Mouse (Mus musculus): ENCODE data around the gene Nckap1l. TPM values are rescaled to one million over a fixed set of nuclear protein-coding genes. Genes with fewer than 3 reads are reported as not detected.

Nckap1l gene
- total RNA-seq, 2 experiments from 2014 or later: 77.4 to 107 TPM

- 0 out of 2 replicates have a peak, but pooled peaks have one; percentile 10 for ATAC-seq (replicated peaks; ENCODE audit: poor library complexity, severe bottlenecking)
Measured at GRCm38 (mm10) chr15:103537011-103537821, 83.6 kb downstream of the Nckap1l start.

DNA sequence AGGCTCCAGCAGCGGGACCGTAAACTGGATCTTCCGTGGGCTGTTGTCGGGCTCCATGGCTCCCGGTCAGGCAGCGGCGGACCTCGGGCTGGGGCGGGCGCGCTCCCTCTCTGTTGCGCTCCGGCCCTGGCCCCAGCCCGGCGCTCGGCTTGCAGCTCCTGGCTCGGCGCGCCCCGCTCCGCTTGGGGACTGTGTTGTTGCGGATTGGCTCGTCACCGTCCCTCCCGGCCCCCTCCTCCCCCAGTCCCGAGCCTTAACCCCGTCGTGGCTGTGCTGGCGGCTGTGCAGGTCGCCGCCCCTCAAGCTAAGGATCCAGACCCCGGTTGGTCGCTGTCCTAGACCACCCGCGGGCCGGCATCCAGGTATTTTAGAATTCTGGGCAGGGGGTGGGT is 84.2 kb downstream of the Nckap1l start, which contains the start of gene Ppp1r1a:
TSS of gene Ppp1r1a (minus strand) at position 182 of the 392 bp plus-strand sequence.
- 0 out of 2 replicates have a peak, but pooled peaks have one; percentile 10 for ATAC-seq (replicated peaks; ENCODE audit: poor library complexity, severe bottlenecking)

DNA sequence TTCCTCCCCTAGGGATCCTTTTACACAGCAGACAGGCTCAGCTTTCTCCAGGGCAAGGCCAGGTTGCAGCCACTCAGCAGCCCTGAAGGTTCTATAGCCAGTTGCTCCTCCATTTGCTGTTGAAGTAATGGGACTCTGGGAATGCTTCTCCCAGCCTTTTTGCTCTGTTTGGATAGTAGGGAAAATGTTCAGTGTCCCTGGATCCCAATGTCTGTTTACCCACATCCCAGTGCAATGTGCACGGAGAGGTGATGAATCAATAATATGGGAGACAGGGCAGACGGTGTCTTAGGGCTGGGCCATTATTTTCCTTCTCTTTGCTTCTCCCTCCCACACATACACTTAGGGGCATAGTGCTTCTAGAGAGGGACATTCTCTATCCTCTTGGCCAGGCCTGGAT is 85.7 kb downstream of the Nckap1l start:
- ATAC-seq (replicated peaks; ENCODE audit: poor library complexity, severe bottlenecking): no peak

DNA sequence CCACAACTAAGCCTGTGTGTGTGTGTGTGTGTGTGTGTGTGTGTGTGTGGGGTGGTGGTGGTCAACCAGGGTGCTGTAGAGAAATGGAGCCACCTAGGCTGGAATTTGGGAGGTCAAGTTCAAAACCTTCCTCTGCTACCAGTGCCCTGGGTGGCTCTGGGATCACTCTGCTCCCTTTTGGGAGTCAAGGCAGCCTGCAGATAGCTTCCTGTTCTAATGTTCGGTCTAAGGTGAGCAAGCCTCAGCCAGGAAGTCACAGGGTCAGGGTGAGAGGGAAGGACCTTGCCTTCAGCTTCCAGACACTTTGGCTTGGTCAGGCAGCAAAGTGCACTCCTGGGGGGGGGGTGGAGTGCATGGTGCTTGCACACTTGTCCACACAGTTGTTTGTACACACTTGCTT is 87.1 kb downstream of the Nckap1l start:
- ATAC-seq (replicated peaks; ENCODE audit: poor library complexity, severe bottlenecking): no peak

DNA sequence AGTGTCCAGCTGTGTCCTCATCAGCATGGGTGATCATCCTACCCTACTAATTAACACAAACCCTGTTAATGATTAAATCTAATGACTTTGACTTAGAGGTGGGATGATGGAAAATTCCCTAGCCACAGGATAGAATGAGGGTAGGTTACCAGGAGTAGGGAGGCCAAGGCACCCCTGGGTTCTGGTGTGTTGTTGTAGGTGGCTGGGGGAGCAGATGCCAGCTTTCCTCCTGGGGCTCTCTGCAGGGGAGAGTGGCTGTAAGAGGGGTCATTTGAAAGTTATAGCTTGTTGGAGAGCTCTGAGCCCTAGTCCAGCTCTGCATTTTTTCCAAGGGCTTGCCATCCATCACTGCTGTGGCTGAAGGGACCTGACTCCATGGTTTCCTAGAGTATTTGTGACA is 88.9 kb downstream of the Nckap1l start:
- no peak for ATAC-seq (replicated peaks; ENCODE audit: poor library complexity, severe bottlenecking)

- no peak for ATAC-seq (replicated peaks; ENCODE audit: poor library complexity, severe bottlenecking)
Measured at GRCm38 (mm10) chr15:103547983-103548382, 94.4 kb downstream of the Nckap1l start.

Other genes with a start within 250 kb of the Nckap1l start
- gene Cbx5, start 214.0 kb upstream of the Nckap1l start, total RNA-seq (2014; fragmentation: Nextera tagmentation): 105 and 120 TPM in 2 replicates
- 225 and 229 TPM in 2 replicates for gene Cbx5, start 214.0 kb upstream of the Nckap1l start, total RNA-seq (2017)
- gene Hnrnpa1, start 213.4 kb upstream of the Nckap1l start, total RNA-seq (2014; fragmentation: Nextera tagmentation): 605 and 693 TPM in 2 replicates
- gene Hnrnpa1, start 213.4 kb upstream of the Nckap1l start, total RNA-seq (2017): 956 and 1,234 TPM in 2 replicates
- gene Nfe2, start 195.4 kb upstream of the Nckap1l start, total RNA-seq (2014; fragmentation: Nextera tagmentation): 159 and 180 TPM in 2 replicates
- 112 and 174 TPM in 2 replicates for gene Nfe2, start 195.4 kb upstream of the Nckap1l start, total RNA-seq (2017)
- gene Copz1, start 181.1 kb upstream of the Nckap1l start, total RNA-seq (2014; fragmentation: Nextera tagmentation): 229 and 240 TPM in 2 replicates
- 80.3 and 87.2 TPM in 2 replicates for gene Copz1, start 181.1 kb upstream of the Nckap1l start, total RNA-seq (2017)
- 0.77 and 1.0 TPM in 2 replicates for gene Gpr84, start 143.2 kb upstream of the Nckap1l start, total RNA-seq (2014; fragmentation: Nextera tagmentation)
- 0.77 and 1.1 TPM in 2 replicates for gene Gpr84, start 143.2 kb upstream of the Nckap1l start, total RNA-seq (2017)
- 17.5 and 24.9 TPM in 2 replicates for gene Zfp385a, start 113.7 kb upstream of the Nckap1l start, total RNA-seq (2014; fragmentation: Nextera tagmentation)
- gene Zfp385a, start 113.7 kb upstream of the Nckap1l start, total RNA-seq (2017): 1.8 and 2.7 TPM in 2 replicates
- 24.7 and 29.8 TPM in 2 replicates for gene Itga5, start 87.0 kb upstream of the Nckap1l start, total RNA-seq (2014; fragmentation: Nextera tagmentation)
- gene Itga5, start 87.0 kb upstream of the Nckap1l start, total RNA-seq (2017): 5.0 and 12.7 TPM in 2 replicates
- gene Gtsf1, start 23.3 kb upstream of the Nckap1l start, total RNA-seq (2014; fragmentation: Nextera tagmentation): not detected in 2 replicates
- gene Gtsf1, start 23.3 kb upstream of the Nckap1l start, total RNA-seq (2017): not detected in 2 replicates
- gene Gtsf2, start 5.3 kb upstream of the Nckap1l start, total RNA-seq (2014; fragmentation: Nextera tagmentation): 0.86 TPM in 1 of 2 replicates, not detected in the other
- not detected in 2 replicates for gene Gtsf2, start 5.3 kb upstream of the Nckap1l start, total RNA-seq (2017)
- 6.6 and 7.2 TPM in 2 replicates for gene Pde1b, start 49.2 kb downstream of the Nckap1l start, total RNA-seq (2014; fragmentation: Nextera tagmentation)
- gene Pde1b, start 49.2 kb downstream of the Nckap1l start, total RNA-seq (2017): 2.3 and 3.3 TPM in 2 replicates
- not detected in 2 replicates for gene Ppp1r1a, start 84.2 kb downstream of the Nckap1l start, total RNA-seq (2014; fragmentation: Nextera tagmentation)
- not detected in 2 replicates for gene Ppp1r1a, start 84.2 kb downstream of the Nckap1l start, total RNA-seq (2017)
- not detected in 2 replicates for gene Glycam1, start 111.3 kb downstream of the Nckap1l start, total RNA-seq (2014; fragmentation: Nextera tagmentation)
- not detected in 2 replicates for gene Glycam1, start 111.3 kb downstream of the Nckap1l start, total RNA-seq (2017)